Mouse (Mus musculus): ENCODE data around the gene Ttc13. TPM values are rescaled to one million over a fixed set of nuclear protein-coding genes. Genes with fewer than 3 reads are reported as not detected.

The Ttc13 gene
- polyA plus RNA-seq, 2 experiments, result 12.0 to 18.3 TPM

DNA sequence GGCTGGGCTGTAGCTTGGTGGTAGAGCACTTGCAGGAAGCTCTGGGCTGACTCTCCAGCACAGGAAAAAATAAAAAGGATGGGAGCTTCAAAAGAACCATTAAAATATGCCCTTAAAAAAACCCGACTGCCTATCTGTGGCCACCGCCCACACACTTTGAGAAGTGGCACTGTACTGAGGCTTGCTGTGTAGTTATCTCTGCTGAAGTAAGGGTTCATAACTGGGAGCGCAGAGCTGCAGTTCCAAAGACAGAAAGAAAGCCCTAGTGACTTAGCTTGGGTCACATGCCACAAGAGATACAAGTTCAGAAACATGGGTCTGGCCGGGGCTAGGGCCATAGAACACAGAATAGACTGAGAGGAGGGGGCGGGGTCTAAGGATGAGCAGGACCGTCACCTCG is 63.8 kb downstream of the Ttc13 start:
- Histone ChIP-seq H3K27ac (peak overlapping the region; percentile 89), H3K9ac (replicated peaks) (peak overlapping the region; percentile 50), H3K4me2 (ENCODE audit: low read depth) (peak overlapping the region; percentile 70), H3K4me3 (ENCODE audit: insufficient read depth in 1 of 2, low read depth in 2 of 2, low read length in 2 of 2) (peak overlapping the region in 1 of 2 experiments; percentile 30; a peak in 2 of 4 replicates), H3K9me3 (ENCODE audit: control insufficient read depth, low read length) (no peaks in the 10 kb centered on the region), H3K27me3 (ENCODE audit: control insufficient read depth, insufficient read depth, low read length) (no peaks in the 10 kb centered on the region), H3K36me3 (replicated peaks; ENCODE audit: control insufficient read depth, insufficient read depth, low read depth) (peaks cover 4% of the 10 kb centered on the region; the same call in 1 of the 2 replicates), H3K4me1 (replicated peaks; ENCODE audit: control insufficient read depth in 2 of 2, insufficient read depth in 2 of 2, low read length in 1 of 2) (peaks cover 34 to 71% of the 10 kb centered on the region in 2 experiments)
- WGBS (ENCODE audit: insufficient replicate concordance), result 28% methylated on average over 7 of the region's 7 CpGs
- ATAC-seq (ENCODE audit: insufficient read depth) (peak; percentile 89), DNase-seq (ENCODE audit: low read depth in 3 of 3, low spot score in 3 of 3) (peak in 2 of 3 experiments; percentile 58 to 63)
- TF ChIP-seq EP300 (IDR thresholded peaks at IDR 0.05; ENCODE audit: low read depth) (peak; percentile 69), CTCF (IDR thresholded peaks at IDR 0.05; ENCODE audit: low read depth) (no peak)

DNA sequence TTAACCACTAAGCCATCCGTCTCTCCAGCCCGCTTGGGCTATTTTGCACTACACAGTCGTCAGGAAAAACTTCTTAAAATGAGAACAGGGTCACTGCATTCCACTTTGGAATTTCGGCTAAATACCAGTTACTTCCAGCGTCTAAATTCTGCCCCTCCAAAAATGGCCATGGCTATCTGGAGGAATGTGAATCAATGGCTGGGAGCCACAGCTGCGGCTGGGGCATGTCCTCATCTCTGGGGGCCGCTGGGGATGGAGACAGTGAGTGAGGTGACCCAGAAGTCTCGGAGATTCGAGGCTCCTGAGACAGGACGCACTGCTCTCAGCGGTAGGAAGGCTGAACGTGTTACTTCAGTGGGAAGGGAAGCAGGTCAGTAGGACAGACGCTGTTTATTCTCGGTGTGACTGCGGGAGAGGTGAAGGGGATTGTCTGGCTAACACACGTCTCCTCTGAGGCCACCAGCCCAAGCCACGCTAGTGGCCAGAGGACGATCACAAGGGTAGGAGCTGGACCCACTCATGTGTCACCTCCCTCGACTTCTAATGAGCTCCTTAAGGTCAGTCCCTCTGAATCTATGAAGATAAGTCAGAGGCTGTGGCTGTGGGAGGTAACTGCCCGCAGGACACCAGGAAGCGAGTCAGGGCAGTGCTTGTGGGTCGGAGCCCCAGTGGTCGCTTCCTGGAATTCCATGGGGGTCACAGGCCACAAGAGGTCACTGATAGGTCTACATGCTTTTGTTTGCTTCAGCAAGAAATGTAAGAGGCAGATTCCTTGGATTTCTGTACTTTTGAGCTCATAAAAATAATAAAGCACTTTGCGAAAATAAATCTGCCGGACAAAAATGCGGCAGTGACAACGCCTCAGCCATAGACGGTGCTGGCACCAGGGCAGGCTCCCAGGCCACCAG is 68.0 kb downstream of the Ttc13 start:
- H3K4me2 ChIP-seq (ENCODE audit: low read depth), result no peak overlapping the region
- WGBS (ENCODE audit: insufficient replicate concordance), result 71% methylated on average over 28 of the region's 28 CpGs
- H3K36me3 ChIP-seq (replicated peaks; ENCODE audit: control insufficient read depth, insufficient read depth, low read depth), result peaks cover 4% of the 10 kb centered on the region; the same call in 1 of the 2 replicates
- no peak for DNase-seq (ENCODE audit: low read depth in 3 of 3, low spot score in 3 of 3)
- no peak overlapping the region for H3K27ac ChIP-seq
- no peak overlapping the region for H3K9ac ChIP-seq (replicated peaks)
- TF ChIP-seq CTCF (IDR thresholded peaks at IDR 0.05; ENCODE audit: low read depth), result no peak
- TF ChIP-seq EP300 (IDR thresholded peaks at IDR 0.05; ENCODE audit: low read depth), result no peak
- H3K9me3 ChIP-seq (ENCODE audit: control insufficient read depth, low read length), result no peaks in the 10 kb centered on the region
- no peaks in the 10 kb centered on the region for H3K27me3 ChIP-seq (ENCODE audit: control insufficient read depth, insufficient read depth, low read length)
- peaks cover 20 to 52% of the 10 kb centered on the region in 2 experiments for H3K4me1 ChIP-seq (replicated peaks; ENCODE audit: control insufficient read depth in 2 of 2, insufficient read depth in 2 of 2, low read length in 1 of 2)
- H3K4me3 ChIP-seq (ENCODE audit: insufficient read depth in 1 of 2, low read depth in 2 of 2, low read length in 2 of 2), result no peak overlapping the region
- no peak for ATAC-seq (ENCODE audit: insufficient read depth)

DNA sequence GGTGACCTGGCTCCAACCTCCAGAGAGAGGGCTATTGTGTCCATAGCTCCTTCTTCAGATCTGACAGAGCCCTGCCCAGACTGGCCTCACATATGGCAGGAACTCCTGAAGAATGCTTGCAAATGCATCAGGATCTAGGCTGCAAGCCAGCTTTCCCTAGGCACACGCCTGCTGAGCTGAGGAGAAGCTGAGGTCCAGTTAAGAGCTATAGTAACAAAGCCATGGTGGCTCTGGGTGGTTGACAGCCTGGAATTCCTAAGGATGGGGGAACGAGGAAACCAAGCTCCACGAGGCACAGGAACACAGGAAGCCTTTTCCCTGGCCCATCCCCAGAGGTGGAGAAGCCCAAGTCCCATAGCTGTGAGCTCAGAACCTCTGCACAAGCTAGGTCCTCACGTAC is 69.2 kb downstream of the Ttc13 start:
- H3K9me3 ChIP-seq (ENCODE audit: control insufficient read depth, low read length), result no peaks in the 10 kb centered on the region
- TF ChIP-seq EP300 (IDR thresholded peaks at IDR 0.05; ENCODE audit: low read depth), result no peak
- TF ChIP-seq CTCF (IDR thresholded peaks at IDR 0.05; ENCODE audit: low read depth), result no peak
- WGBS (ENCODE audit: insufficient replicate concordance), result 43% methylated on average over 4 of the region's 4 CpGs
- no peak overlapping the region for H3K9ac ChIP-seq (replicated peaks)
- peaks cover 4% of the 10 kb centered on the region; the same call in 1 of the 2 replicates for H3K36me3 ChIP-seq (replicated peaks; ENCODE audit: control insufficient read depth, insufficient read depth, low read depth)
- H3K27me3 ChIP-seq (ENCODE audit: control insufficient read depth, insufficient read depth, low read length), result no peaks in the 10 kb centered on the region
- H3K4me2 ChIP-seq (ENCODE audit: low read depth), result no peak overlapping the region
- no peak overlapping the region for H3K4me3 ChIP-seq (ENCODE audit: insufficient read depth in 1 of 2, low read depth in 2 of 2, low read length in 2 of 2)
- DNase-seq (ENCODE audit: low read depth in 3 of 3, low spot score in 3 of 3), result no peak
- H3K4me1 ChIP-seq (replicated peaks; ENCODE audit: control insufficient read depth in 2 of 2, insufficient read depth in 2 of 2, low read length in 1 of 2), result peaks cover 8 to 42% of the 10 kb centered on the region in 2 experiments
- no peak overlapping the region for H3K27ac ChIP-seq
- no peak for ATAC-seq (ENCODE audit: insufficient read depth)

DNA sequence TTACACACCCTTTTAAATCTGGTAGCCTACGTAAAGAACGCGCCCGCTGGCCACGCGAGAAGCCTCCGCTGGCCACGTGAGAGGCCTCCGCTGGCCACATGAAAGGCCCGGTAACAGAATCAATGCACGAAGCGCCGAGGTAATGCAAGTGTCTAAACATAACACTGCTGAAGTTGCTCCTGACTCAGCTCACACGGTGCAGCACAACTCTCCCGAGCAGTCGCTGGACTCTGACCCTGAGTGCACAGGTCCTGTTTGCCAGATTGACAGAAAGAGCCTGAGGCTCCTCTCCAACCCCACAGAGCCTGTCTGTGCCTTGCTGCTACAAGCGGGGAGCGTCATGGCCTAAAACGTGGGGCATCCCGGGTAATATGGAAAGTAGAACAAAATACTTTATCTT is 70.0 kb downstream of the Ttc13 start:
- ATAC-seq (ENCODE audit: insufficient read depth) (peak; percentile 53), DNase-seq (ENCODE audit: low read depth in 3 of 3, low spot score in 3 of 3) (no peak)
- TF ChIP-seq EP300 (IDR thresholded peaks at IDR 0.05; ENCODE audit: low read depth) (no peak), CTCF (IDR thresholded peaks at IDR 0.05; ENCODE audit: low read depth) (no peak)
- peaks cover 3 to 35% of the 10 kb centered on the region in 2 experiments; a peak in 2 of 4 replicates for H3K4me1 ChIP-seq (replicated peaks; ENCODE audit: control insufficient read depth in 2 of 2, insufficient read depth in 2 of 2, low read length in 1 of 2)
- H3K4me2 ChIP-seq (ENCODE audit: low read depth), result no peak overlapping the region
- H3K9ac ChIP-seq (replicated peaks), result no peak overlapping the region
- H3K36me3 ChIP-seq (replicated peaks; ENCODE audit: control insufficient read depth, insufficient read depth, low read depth), result peaks cover 2% of the 10 kb centered on the region; the same call in 1 of the 2 replicates
- H3K9me3 ChIP-seq (ENCODE audit: control insufficient read depth, low read length), result no peaks in the 10 kb centered on the region
- no peaks in the 10 kb centered on the region for H3K27me3 ChIP-seq (ENCODE audit: control insufficient read depth, insufficient read depth, low read length)
- H3K4me3 ChIP-seq (ENCODE audit: insufficient read depth in 1 of 2, low read depth in 2 of 2, low read length in 2 of 2), result no peak overlapping the region
- 80% methylated on average over 20 of the region's 20 CpGs for WGBS (ENCODE audit: insufficient replicate concordance)
- no peak overlapping the region for H3K27ac ChIP-seq

DNA sequence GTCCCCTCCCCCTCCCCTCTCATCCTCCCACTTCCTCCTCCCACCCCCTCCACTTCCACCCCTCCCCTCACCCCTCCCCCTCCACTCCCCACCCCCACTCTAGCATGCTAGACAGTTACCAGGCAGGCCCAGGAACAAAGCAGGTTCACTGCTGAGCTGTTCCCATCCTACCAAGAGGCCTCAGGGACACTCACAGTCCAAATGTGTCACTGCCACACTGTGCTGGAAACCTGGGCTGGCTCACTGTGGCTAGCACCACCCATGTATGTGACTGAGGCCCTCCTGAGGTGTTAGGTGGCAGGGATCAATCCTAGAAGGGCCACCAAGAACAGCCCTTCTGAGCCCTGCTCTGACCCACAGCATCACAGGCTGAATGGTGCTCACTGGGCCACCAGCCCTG is 73.5 kb downstream of the Ttc13 start:
- Histone ChIP-seq H3K4me1 (replicated peaks; ENCODE audit: control insufficient read depth in 2 of 2, insufficient read depth in 2 of 2, low read length in 1 of 2) (peaks cover 0 to 17% of the 10 kb centered on the region in 2 experiments; a peak in 2 of 4 replicates), H3K4me3 (ENCODE audit: insufficient read depth in 1 of 2, low read depth in 2 of 2, low read length in 2 of 2) (no peak overlapping the region), H3K36me3 (replicated peaks; ENCODE audit: control insufficient read depth, insufficient read depth, low read depth) (no peaks in the 10 kb centered on the region), H3K9ac (replicated peaks) (no peak overlapping the region), H3K27ac (no peak overlapping the region), H3K4me2 (ENCODE audit: low read depth) (no peak overlapping the region), H3K27me3 (ENCODE audit: control insufficient read depth, insufficient read depth, low read length) (no peaks in the 10 kb centered on the region), H3K9me3 (ENCODE audit: control insufficient read depth, low read length) (no peaks in the 10 kb centered on the region)
- ATAC-seq (ENCODE audit: insufficient read depth) (no peak), DNase-seq (ENCODE audit: low read depth in 3 of 3, low spot score in 3 of 3) (no peak)
- TF ChIP-seq EP300 (IDR thresholded peaks at IDR 0.05; ENCODE audit: low read depth), result no peak
- TF ChIP-seq CTCF (IDR thresholded peaks at IDR 0.05; ENCODE audit: low read depth), result no peak
